Mouse (Mus musculus): ENCODE measurements around the gene Psg23.
"Not testable (repeated sequence)": the region's sequence is repeated elsewhere in the genome, so short reads cannot be mapped to it uniquely, and the experiment has no call there.

The Psg23 gene

DNA sequence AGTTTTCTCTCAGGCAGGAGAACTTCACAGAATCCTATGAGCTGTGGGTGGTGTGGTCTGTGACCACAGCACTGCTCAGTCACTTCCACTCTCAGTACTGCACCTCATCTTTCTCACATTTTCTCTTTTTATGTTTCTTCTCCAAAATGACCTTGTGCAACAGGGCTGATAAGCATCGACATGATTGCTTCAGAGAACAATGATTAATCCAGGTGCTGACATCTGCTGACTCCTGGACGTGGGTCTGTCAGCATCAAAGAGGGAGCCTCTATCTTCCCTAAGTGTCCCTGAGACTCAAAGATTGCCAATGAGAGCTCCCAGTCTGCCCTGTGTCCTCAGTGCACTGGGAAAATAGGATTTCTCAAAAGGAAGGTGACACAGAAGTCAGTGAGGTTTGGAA is at the start of gene Psg23:
Gene Psg23, minus strand, starts transcription at position 101 of the 400 bp plus-strand sequence.
- DNase-seq, result not testable (repeated sequence)

DNA sequence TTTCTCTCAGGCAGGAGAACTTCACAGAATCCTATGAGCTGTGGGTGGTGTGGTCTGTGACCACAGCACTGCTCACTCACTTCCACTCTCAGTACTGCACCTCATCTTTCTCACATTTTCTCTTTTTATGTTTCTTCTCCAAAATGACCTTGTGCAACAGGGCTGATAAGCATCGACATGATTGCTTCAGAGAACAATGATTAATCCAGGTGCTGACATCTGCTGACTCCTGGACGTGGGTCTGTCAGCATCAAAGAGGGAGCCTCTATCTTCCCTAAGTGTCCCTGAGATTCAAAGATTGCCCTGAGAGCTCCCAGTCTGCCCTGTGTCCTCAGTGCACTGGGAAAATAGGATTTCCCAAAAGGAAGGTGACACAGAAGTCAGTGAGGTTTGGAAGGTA is 40.3 kb upstream of the Psg23 start, which contains the start of gene Psg21:
Gene Psg21, minus strand, starts transcription at position 101 of the 400 bp plus-strand sequence.
- not testable (repeated sequence) for DNase-seq

- DNase-seq, result not testable (repeated sequence)
Observed at GRCm38 (mm10) chr7:18626921-18627320, 10.6 kb upstream of the Psg23 start.

- no peak for DNase-seq
Observed at GRCm38 (mm10) chr7:18567205-18567604, 49.1 kb downstream of the Psg23 start, which contains the start of gene Psg27. Gene Psg27 (minus strand): TSS chr7:18567305.

DNA sequence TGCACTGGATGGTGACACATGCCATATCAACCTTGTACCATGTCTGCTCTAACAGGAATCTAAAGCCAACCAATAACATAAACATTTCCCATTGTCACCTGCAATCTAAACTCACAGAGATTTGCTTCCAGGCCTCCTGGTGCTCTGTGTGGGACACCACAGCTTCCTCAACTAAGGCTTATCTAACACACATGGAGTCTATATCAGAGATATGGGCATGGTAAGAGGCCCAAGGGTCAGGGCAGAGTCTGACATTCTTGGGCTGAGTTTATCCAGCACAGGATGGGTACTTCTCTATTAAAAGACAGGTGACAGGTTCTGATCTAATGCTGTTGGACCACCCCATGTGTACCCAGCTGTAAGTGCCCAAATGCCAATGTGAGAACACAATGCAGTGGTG is 56.5 kb downstream of the Psg23 start:
- no peak for DNase-seq

All from cerebellum, adult 18-20 months (tissue).